Mouse (Mus musculus) G1E-ER4 (cell line): ENCODE results near the gene Mlxip. TPM values are rescaled to one million over a fixed set of nuclear protein-coding genes. Genes with fewer than 3 reads are reported as not detected.

Experiments used
- GATA1 ChIP-seq: IDR thresholded peaks from one replicate; pipeline ENCODE4 v1.8.0; 2012; ENCODE audit warnings: low read length, inconsistent platforms
- polyA plus RNA-seq: library from polyadenylated mRNA; stranded (reverse); fragments of >175 nt; gene quantifications from 2 replicates; pipeline ENCODE4 v1.2.3, GENCODE M21; 2012

The Mlxip gene
- polyA plus RNA-seq, 1 experiment, result 12.7 TPM

DNA sequence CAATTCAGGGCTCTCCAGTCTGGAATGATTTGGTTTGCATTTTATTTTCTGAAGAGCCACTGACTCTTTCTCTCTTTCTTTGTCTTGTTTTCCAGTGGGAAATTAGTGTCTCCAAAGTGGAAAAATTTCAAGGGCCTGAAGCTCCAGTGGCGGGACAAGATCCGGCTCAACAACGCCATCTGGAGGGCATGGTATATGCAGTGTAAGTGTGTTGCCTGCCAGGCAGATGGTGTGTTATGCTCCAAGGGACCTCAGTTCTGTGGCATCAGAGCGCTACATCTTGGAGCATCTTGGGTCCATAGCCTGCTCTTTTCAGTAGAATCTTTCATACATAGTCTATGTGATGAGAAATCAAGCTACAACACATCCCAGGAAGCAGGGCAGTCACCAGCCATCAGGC, 45.3 kb downstream of the Mlxip start:
- no peak for TF ChIP-seq GATA1

DNA sequence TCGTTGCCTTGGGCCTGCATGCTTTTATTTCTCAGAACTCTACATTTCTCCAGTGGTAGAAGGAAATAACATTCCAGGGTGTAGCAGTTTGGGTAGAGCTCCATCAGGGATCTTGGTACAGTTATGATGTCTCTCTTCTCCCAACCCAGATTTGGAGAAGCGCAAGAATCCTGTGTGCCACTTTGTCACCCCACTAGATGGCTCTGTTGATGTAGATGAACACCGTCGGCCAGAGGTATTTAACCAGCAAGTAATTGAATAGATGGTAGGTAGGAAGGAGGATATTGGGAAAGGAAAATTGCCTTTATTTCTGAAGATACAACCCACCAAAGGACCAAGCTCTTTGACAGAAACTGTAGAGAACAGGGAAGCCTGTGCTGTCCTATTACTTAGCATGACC, 46.1 kb downstream of the Mlxip start:
- TF ChIP-seq GATA1, result no peak

DNA sequence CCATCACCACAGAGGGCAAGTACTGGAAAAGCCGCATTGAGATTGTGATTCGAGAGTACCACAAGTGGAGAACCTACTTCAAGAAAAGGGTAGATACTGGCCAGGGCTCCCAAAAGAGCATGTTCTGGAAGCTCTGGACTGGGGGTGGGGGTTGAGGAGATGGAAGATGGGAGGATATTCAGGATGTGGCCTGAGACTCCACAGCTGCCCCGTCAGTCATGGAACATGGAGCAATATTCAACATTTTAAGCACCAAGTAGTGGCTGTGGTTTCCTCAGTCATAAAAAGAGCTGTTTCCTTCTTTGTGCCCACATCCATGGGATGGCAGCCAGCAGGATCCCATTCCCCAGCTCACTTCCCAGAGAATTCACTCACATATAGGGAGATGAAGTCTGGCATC, 47.7 kb downstream of the Mlxip start:
- no peak for TF ChIP-seq GATA1

DNA sequence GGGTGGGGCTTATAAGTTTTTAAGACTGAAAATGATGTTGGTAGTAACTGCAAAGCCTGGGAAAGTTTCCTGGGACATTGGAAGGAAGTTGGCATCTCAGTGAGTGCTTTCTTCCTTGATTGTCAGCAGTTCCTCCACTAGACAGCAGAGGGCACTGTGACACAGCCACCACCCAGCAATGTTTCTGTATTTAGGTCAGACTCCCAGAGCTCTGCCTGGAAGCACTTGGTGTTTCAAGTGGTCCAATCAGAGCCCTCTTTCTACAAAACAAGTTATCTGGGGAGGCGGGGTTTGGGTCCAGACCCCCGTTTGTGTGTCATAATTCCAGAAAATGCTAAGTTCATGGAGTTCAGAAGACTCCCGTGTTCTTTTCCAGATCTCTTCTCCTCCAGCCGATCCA, 49.5 kb downstream of the Mlxip start:
- TF ChIP-seq GATA1, result no peak

DNA sequence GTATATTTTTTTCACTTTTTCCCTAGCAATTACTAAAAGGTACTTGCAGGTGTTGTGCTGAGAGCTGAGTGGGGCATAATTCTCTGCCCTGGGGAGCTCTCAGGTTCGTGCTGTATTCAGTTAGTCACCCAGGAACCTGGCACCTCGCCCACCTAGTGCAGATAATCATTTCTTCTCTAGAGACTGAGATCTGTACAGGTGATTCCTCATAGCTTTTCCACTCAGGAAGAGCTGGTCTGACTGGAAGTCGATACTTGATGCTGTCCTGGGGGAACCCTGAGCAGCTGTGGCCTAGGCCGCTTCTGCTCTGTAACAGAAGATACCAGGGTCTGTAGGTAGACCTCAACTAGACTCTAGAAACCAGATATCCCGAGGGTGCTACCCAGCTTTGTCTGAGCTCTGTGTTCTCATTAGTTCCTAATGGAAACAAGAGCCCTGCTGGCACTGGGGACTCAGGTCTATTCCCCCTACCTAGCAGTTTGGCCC, 50.3 kb downstream of the Mlxip start:
- TF ChIP-seq GATA1, result no peak

DNA sequence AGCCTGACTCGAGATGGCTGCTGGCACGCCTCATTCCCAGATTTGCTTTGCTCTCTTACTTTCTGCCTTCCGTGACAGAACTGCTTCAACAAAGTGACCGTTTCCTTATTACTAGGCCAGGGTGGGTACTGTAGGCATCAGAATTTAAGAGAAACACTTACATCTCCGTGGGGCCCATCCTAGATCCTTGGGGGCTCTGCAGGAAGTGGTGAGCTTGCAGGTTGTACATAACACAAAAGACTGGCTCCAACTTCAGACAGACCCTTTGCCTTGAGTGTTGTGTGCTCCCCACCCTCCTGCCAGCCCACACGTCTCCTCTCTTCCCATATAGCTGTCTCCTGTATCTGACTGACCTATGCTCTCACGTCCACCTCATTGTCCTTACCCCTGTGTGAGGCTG, 57.3 kb downstream of the Mlxip start:
- no peak for TF ChIP-seq GATA1

DNA sequence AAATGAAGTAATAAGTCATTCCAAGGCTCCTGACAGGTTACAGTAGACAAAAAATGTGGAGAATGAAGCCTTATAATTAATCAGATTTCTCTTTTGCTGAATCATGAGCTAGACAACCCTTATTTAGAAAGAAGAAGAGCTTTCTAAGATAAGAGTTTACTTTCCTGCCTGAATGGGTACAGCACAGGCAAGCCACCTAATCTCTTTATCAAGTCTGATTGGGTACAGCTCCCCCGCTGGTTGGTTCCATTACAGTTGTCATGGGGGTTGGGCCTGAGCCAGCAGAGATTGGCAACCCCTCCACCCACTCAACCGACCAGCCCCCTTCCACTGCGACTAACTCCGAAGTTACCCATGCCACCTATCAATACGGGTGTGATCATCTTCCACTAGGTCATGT, 66.8 kb downstream of the Mlxip start:
- TF ChIP-seq GATA1, result peak; percentile 26

DNA sequence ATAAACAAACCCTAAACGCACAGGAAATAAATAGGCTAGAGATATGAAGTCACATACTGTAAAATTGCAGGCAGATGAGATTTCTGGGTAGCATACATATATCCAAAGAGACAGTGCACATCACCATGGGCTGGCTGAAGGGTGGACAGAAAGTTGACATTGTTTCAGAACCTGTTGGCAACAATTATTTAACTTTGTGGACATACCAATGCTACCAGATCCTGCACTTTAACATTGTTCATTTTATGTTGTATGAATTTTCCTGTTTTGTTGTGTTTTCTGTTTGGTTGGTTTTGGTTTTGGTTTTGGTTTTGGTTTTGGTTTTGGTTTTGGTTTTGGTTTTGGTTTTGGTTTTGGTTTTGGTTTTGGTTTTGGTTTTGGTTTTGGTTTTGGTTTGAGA, 70.0 kb downstream of the Mlxip start:
- TF ChIP-seq GATA1, result no peak

DNA sequence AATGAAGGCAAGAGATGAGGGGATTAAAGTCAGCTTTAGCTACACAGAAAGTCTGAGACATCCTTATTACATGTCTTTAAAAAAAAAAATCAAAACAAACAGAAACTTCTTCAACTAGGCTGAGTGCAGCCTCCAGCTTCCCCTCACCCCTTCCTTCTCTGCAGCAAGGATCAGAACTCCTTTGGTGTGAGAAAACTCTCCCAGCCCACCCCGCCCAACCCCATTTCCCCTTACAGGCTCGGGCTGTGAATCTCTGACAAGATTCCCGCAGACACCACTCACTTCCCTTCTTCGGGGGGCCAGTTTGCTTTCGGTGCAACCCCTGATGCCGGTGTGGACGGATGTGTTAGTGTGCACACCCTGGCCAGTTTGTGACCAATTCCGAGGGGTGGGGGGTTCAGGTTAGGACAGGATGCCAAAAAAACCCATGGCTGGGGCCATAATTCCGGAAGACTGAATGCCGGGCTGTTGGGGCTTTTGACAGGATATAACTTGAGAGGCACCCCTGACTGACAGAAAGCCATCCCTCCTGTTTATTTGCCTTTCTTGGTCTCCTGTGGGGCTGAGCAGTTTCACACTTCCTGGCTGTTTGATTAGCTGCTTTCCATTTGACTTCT, 76.3 kb downstream of the Mlxip start:
- no peak for TF ChIP-seq GATA1

DNA sequence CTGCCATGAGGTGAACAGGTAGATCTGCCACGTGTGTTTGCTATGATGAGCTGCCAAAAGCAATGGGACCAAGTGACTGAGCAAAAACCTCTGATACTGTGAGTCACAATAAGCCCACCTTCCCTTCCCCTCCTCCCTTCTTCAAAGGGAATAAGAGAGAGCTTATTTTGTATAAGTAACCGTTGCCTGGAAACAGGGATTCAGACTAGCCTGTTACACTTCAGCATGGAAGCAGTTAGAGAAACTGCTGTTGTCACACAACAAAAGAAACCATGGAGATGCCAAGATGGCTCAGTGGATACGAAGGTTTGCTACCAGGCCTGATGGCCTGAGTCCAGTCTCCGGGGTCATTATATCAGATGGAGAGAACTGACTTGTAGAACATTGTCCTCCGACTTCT, 79.2 kb downstream of the Mlxip start:
- TF ChIP-seq GATA1, result no peak

DNA sequence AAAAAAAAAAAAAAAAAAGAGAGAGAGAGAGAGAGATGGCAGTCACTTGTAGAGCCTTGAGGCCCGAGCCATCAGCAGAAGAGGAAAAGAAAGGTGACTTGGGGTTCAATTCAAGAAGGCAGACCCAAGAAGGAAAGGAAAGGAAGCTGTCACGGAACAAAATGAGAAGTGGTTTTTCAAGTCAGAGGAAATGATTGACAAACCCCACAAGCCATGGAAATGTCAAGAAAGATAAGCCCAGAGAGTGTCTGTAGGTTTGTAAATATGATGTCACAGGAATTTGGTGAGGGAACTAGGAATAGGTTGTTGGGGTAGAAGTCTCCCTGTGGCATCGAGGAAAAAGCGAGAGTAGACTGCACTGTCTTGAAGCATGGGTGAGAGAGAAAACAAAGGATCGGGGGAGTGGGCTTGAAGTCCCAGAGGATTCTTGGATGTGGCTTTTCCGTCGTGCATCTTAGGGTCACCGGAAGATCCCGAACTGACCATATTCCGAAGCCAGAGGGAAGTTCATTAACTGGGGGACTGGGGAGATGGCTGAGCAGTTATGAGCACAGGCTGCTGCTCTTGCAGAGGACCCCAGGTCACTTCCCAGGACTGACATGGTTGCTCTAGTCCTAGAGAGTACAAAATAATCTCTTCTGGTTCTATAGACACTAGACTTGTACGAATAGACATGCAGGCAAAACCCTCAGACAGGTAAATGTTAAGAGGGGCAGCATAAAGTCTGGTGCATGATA, 93.2 kb downstream of the Mlxip start:
- TF ChIP-seq GATA1, result no peak

DNA sequence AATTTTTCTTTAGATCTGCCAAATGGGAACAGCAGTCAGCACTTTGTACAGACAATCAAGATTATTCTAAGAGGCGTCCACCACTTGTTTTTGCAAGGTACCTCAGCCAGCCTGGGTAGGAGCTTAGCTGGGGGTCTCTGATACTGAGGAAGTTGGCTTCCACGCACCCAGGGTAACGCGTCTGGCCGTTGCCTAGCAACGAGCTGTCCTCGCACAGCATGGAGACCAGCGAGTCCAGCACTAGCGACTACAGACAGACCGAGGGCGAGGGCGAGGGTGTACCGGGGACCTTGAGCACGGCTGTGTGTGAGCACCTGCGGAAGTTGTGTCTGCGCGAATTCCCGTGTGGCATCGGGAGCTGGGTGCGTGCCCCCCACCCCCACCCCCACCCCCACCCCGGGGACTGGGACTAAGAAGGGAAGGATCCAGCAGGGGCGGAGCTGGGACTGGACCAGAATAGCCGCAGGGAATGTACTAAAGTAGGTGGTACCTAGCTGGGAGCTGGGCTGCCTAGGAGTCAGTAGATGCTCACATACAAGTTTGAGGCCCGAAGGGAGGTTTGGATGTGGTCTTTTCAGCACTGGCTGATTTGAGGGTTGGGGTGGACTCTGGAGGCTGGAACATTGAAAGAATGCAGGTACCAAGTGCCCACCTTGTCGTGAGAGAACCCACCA, 94.7 kb downstream of the Mlxip start, which contains the start of the genes Lrrc43 and Il31:
Gene Lrrc43 (plus strand): TSS at position 194 of the 674 bp plus-strand sequence.
Gene Il31 (minus strand): TSS at position 378 of the 674 bp plus-strand sequence.
- TF ChIP-seq GATA1, result no peak

DNA sequence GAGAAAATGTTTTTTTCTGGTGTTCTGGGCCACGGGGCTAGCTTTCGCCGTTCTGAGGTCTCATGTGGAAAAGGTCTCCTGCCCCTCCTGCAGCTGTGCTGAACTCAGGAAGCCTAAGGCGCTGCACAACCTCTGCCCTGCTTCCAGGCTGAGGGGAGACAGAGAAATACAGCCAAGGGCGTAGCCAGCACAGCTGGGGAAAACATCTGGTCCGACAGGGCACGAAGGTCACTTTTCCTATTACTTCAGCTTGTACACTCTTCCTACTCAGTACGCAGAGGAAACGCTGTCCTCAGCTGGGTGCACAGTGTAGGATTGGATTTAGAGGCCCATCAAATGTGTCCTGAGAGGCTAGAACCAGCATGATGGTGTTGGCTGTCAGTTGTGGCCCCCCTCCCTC, 95.3 kb downstream of the Mlxip start:
- TF ChIP-seq GATA1, result no peak

DNA sequence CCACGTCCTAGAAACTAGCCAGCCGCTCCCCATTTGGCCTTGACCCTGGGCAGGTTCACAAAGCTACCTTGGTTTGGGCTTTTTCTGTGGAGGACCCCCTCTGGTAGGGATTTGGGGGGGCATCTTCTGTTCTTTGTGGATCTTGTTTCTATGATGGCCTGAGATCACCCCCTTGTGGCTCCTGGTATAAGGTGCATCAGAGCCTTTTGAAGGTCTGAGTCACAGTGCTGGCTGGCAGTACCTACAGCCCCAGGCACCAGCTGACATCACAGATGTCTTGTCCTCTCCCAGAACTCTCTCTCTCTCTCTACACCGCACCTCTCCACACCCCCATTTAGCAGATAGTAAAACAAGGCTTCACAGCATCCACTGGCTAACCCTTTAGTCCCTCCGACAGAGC, 105.1 kb downstream of the Mlxip start:
- TF ChIP-seq GATA1, result no peak

DNA sequence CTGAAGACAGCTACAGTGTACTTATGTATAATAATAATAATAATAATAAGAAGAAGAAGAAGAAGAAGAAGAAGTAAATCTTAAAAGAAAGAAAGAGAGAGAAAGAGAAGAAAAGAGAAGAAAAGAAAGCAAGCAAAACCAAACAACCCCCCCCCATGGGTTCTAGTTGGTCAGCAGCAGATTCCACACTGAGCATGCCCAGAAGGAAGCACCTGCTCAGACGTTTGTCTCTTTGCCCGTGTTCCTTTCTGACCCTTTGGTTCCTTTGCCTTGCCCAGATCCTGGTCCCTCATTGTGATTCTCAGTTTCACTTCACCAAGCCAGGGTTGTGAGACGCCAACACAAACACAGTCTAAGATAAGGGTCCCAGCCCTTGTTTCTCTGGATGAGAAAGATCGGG, 107.4 kb downstream of the Mlxip start:
- TF ChIP-seq GATA1, result no peak

Other genes starting within 250 kb of the Mlxip start
- gene Psmd9, start 225.4 kb upstream of the Mlxip start, polyA plus RNA-seq, result 80.0 and 104 TPM in 2 replicates
- not detected in 2 replicates for gene Hpd, start 212.1 kb upstream of the Mlxip start, polyA plus RNA-seq
- gene Wdr66, start 142.7 kb upstream of the Mlxip start, polyA plus RNA-seq, result 0.01 TPM in 1 of 2 replicates, not detected in the other
- 47.9 and 49.2 TPM in 2 replicates for gene Bcl7a, start 51.0 kb upstream of the Mlxip start, polyA plus RNA-seq
- not detected in 2 replicates for gene Lrrc43, start 94.5 kb downstream of the Mlxip start, polyA plus RNA-seq
- not detected in 2 replicates for gene Il31, start 94.7 kb downstream of the Mlxip start, polyA plus RNA-seq
- gene B3gnt4, start 115.7 kb downstream of the Mlxip start, polyA plus RNA-seq, result not detected in 2 replicates
- gene Diablo, start 129.4 kb downstream of the Mlxip start, polyA plus RNA-seq, result 5.1 and 6.6 TPM in 2 replicates
- gene Gm49027, start 130.7 kb downstream of the Mlxip start, polyA plus RNA-seq, result 0.10 and 0.29 TPM in 2 replicates
- gene Vps33a, start 178.2 kb downstream of the Mlxip start, polyA plus RNA-seq, result 10.1 and 11.2 TPM in 2 replicates